Mouse (Mus musculus) heart, adult 2 months (tissue): ENCODE data around the gene Med16.
A peak's percentile ranks its signal among the peaks of the same experiment; 100 is the strongest.

ENCODE experiments used
- CTCF ChIP-seq: fragments of 200-600 bp; IDR thresholded peaks from 2 replicates; pipeline ENCODE4 v1.8.1; 2022; ENCODE audit warnings: antibody characterized with exemption, mild to moderate bottlenecking, moderate library complexity
- EP300 ChIP-seq: fragments of 200-500 bp; IDR thresholded peaks from 2 replicates; pipeline ENCODE4 v1.6.1; 2011; ENCODE audit warnings: low read depth, low read length, control low read depth; ENCODE audit not compliant: insufficient read depth
- POLR2A ChIP-seq: fragments of 200-500 bp; IDR thresholded peaks from 2 replicates; pipeline ENCODE4 v1.6.1; 2011; ENCODE audit warnings: mild to moderate bottlenecking, low read depth, low read length, control low read depth; ENCODE audit not compliant: insufficient read depth

DNA sequence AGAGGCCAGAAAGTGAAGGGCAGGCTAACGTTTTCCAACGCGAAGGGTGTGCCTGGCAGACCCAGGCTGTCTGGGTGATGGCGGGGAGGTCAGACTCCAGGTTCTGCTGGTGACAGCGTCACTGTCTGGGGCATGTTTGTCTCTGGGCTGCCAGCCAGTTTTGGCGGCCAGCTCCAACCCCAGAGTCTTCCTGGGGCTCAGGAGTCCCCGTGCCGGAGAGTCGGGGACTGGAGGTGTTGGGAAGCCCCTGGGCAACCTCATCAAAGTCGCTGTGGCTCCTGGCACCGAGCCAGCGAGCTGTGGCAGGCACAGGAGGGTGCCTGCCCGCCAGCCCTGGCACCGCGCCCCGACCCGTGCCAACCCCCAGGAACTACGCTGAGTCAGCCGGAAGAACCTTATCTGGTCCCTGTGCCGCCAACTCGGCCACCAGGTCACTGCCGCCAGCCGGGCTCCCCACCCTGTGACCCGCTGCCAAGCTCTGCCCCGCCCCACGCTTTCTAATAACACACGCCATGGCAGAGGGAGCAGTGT is 28.3 kb upstream of the Med16 start:
- TF ChIP-seq CTCF (no peak), POLR2A (no peak), EP300 (0 out of 2 replicates have a peak, but pooled peaks have one; percentile 10)
